Mouse (Mus musculus) frontal cortex, adult (tissue): ENCODE measurements around the gene Acsbg2.
A peak's percentile ranks its signal among the peaks of the same experiment; 100 is the strongest.

Experiments used
- ATAC-seq: cut with Nextera tagmentation; 2 replicates; pipeline ENCODE4 v1.9.2; 2017; ENCODE audit warnings: mild to moderate bottlenecking, moderate library complexity, mixed read lengths; ENCODE audit not compliant: low TSS enrichment

Acsbg2 gene

DNA sequence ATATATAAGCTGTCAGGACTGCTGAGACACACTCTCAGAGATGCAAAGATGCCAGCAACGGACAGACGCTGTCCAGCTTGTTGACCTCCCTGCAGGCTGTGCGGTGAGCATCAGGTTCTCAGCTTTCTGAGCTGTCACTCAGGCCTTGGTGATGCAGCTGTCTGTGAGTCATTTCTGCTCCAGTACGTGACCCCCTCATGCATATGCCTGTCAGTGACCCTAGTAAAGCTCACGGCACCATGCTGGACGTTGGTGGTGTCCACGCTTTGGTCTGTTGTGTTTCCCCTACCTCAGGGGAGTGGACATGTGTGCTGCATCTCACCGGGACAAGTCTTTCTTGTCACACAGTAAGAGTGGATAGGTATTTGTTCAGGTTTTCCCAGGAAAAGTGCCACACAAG lies 2.5 kb downstream of the Acsbg2 start:
- ATAC-seq: no peak

DNA sequence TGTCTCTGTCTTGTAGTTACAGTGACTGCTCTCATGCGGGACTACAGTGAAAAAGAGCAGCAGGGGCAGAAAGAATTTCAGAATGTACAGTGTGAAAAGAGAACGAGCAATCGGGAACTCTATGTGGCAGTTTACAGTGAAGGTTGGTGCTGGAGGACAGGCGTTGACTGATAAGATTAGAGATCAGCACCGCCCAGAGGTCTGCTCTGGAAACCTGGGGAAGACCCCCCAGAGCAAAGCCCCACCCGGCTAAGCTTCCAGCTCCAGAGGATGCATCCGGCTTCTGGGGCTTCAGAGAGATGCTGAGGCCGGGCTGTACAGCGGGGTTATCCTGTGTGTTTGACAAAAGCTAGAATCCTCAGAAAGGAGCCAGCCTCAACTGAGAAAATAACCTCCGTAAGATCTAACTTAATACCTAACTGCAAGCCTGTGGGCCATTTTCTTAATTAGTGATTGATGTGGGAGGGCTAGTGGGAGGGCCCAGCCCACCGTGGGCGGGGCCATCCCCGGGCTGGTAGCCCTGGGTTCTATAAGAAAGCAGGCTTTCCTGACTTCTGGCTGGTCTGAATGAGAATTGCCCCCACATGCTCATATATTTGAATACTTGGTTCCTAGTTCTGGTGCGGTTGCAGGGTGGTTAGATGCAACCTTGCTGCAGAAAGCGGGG lies 3.8 kb downstream of the Acsbg2 start:
- no peak for ATAC-seq

DNA sequence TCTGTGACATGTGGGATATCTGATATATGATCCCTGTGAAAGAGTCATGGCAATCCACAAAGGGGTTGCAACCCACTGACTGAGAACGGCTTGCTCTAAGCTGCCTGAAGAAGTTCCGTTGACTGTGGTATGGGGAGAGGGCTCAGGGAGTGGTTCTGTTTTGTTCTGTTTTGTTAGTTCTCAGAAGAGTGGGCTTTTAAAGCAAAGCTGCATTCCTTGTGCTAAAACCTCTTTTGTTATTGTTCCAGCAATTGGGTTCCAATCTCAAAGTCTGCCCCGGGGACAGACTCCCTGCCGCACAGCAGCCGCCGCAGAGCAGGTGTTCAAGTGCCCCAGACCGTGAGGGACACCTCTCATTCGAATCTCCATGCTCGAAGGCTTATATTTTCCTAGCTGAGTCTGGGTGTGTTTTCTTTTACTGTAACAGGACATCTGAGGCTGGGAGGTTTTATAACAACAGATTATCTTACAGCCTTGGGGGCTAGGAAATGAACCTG lies 4.7 kb downstream of the Acsbg2 start:
- ATAC-seq: no peak

GRCm38 (mm10) chr17:56866071-56866470 lies 8.2 kb downstream of the Acsbg2 start:
- ATAC-seq: no peak

DNA sequence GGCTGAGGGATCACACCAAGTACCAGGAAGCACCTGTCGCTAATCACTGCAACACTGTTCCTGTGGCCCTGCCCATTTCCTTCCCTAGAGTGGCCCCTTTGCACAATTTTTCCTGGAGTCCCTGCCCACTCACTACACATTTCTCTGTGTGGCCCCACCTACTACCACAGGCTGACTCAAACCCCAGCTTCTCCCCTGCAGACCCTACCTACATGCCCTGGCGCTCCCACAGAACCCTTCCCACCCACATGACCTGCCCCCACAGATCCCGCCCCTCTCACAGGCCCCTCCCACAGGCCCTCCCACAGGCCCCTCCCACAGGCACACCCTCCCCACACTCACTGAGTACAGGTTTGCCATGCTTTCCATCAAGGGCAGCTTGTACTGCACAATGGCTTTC lies 13.1 kb downstream of the Acsbg2 start:
- no peak for ATAC-seq

- ATAC-seq: no peak
Observed at GRCm38 (mm10) chr17:56858922-56859321, 15.3 kb downstream of the Acsbg2 start.

GRCm38 (mm10) chr17:56858216-56858615 lies 16.0 kb downstream of the Acsbg2 start:
- peak; percentile 50; the same call in 1 of the 2 replicates for ATAC-seq

GRCm38 (mm10) chr17:56855421-56855820 lies 18.8 kb downstream of the Acsbg2 start:
- ATAC-seq: no peak

GRCm38 (mm10) chr17:56851167-56851566 lies 23.1 kb downstream of the Acsbg2 start:
- ATAC-seq: no peak

GRCm38 (mm10) chr17:56849710-56850109 lies 24.5 kb downstream of the Acsbg2 start:
- no peak for ATAC-seq

- ATAC-seq: no peak
Observed at GRCm38 (mm10) chr17:56848785-56849184, 25.5 kb downstream of the Acsbg2 start.

DNA sequence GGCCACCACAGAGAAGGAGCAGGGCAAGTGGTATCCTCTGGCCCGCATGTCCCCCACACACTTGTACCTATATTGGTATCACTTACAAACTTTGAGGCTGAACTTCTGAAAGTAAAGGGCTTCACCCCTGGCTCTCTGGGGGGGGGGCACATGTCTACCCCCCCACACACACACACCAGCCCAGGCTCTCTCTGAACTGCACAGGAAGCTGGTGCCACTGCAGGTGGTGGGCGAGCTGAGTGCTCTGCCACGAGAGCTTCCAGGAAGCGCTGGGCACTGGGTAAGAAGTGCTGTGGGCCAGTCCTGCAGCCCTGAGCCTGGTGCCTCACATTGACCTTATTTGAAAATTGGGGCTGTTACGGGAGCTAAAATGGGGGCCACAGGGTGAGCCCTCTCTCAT lies 30.6 kb downstream of the Acsbg2 start:
- no peak for ATAC-seq

GRCm38 (mm10) chr17:56842173-56842572 lies 32.1 kb downstream of the Acsbg2 start:
- no peak for ATAC-seq

DNA sequence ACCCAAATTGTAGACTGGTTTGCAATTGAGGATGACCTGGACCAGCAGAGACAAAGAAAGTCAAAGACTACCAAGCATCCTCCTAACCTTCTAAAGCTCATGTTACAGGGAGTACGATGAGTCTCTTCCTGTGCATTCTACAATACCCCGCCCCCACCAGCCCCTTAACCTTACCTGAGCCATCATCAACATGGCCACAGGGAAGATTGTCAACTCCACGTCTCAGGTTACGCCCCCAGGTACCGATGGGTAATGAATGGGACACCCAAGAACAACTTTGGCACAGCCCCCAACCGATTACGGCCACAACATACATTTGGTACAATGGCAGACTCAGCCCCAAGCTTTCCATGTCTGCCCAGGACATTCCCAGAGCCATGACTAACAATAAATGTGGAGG lies 33.7 kb downstream of the Acsbg2 start:
- no peak for ATAC-seq

DNA sequence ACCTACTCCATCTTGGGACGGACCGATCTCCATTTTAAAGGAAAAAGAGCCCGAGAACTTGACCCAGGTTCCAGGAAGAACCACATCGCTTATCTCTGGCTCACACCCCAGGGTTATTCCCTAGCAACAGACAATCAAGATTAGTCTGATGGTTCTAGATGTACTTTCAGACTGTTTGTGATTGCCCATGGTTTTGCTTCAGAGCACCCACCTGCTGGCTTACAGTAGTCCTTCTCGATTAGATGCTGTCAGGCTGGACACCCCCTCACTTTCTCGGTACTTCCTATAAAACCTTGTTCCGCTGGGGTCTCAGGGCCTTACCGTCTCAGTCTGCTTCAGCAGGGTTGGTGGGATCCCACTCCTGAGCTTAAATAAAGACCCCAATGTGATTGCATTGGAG lies 37.9 kb downstream of the Acsbg2 start:
- ATAC-seq: no peak

- no peak for ATAC-seq
Observed at GRCm38 (mm10) chr17:56833381-56833780, 40.9 kb downstream of the Acsbg2 start.

GRCm38 (mm10) chr17:56832918-56833317 lies 41.3 kb downstream of the Acsbg2 start:
- no peak for ATAC-seq

GRCm38 (mm10) chr17:56831111-56831816 lies 43.0 kb downstream of the Acsbg2 start:
- ATAC-seq: peak; percentile 99

DNA sequence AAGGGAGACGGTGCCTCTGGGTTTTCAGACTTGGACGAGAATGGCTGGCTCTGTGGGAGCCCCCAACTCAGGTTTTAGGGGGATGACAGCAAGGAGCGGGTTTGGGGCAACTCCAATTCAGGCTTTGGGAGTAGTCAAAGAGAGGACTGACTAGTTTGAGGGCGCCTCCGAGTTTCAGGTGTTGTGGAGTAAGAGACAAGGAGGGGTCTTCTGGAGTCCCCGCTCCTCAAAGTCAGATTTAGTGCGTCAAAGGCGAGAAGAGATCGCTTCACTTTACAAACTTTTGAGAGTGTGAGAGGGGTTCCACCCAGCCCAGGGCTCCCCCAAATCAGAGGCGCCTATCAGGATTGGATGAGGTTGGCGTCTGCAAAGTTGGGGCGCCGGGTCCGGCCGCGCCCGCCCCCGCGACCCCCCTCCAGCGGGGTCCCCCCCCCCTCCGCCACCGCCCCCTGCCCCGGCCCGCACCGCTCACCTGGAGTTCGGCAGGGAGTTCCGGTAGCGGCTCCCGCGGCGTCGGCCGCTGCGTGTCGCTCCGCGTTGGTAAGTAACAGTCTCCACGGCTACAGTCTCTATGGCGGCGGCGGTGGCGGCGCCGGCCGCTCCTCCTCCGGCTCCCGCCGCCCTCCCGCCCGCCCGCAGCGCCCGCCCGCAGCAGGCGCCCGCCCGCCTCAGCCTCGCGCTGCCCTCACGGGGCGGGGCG lies 43.7 kb downstream of the Acsbg2 start, which contains the start of gene Rfx2:
TSS of gene Rfx2 (minus strand) at position 603 of the 700 bp plus-strand sequence.
- ATAC-seq: no peak

DNA sequence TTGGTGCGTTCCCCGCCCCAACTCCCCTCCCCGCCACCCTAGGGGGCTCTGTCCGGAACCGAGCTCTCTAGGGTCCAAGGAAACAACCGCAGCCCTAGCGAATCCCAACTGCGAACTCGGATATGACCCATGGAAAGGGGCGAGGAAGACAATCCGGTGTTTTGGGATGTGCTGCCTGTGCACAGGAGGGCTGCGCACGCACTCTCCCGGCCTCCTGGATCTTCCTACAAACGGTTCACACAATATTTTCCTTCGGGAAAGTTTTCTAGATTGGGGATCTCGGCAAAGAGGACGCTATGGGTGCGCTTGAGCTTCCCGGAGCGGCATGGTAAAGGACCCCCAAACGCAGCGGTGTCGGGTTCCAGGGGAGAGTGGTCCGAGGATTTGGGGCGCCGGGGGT lies 44.5 kb downstream of the Acsbg2 start:
- no peak for ATAC-seq

DNA sequence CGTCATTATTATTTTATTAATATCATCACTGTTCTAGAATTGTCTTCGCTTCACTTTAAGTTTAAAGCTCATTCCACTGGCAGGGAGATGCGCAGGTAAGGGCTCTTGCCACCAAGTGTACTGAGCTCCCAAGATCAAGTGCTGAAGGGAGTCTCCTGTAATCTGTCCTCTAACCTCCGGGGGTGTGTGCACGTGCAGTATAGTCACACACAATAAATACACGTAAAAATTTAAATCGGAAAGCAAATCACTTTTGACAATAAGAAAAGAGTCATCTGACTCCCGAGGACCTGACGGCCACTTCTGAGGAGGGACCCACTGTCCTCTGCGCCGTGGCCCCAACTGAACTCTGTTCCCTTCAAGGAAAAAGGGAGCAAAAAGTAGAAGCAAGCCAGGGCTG lies 45.1 kb downstream of the Acsbg2 start:
- no peak for ATAC-seq

- peak; percentile 36; the same call in 1 of the 2 replicates for ATAC-seq
Observed at GRCm38 (mm10) chr17:56826718-56827117, 47.5 kb downstream of the Acsbg2 start.

DNA sequence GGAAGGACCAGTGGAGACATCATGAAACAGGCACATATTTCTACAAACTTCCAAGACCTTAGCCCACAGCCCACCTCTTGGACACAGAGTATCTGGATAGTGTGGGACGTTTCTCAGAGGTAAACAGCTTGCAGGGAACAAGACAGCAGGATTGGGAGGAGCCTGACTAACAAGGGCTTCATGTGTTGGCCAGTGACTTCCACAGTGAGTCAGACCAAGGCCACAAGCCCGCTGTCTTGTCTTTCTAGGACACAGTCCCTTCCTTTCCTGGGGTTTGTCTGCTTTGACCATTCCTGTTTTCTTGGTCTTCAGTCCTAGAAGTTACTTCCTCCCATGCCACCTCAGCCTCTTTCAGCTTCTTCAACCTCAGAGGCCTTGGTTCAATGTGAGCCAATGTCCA lies 50.9 kb downstream of the Acsbg2 start:
- ATAC-seq: no peak
